Mouse (Mus musculus): Measurements from ENCODE around the gene Olfr561.

- TF ChIP-seq EP300 (IDR thresholded peaks at IDR 0.05; ENCODE audit: insufficient read depth, low read depth, low read length) (no peak), POLR2A (IDR thresholded peaks at IDR 0.05; ENCODE audit: insufficient read depth, low read depth, low read length) (no peak)
Measured at GRCm38 (mm10) chr7:102803180-102803579, 32.2 kb downstream of the Olfr561 start, which contains the start of gene Olfr564.
